Mouse (Mus musculus) 416B (cell line): ENCODE measurements around the gene Tmem236.

Experiments used
- DNase-seq: peaks from one replicate; pipeline ENCODE4 v3.0.0; 2011; ENCODE audit warnings: low read depth

Tmem236 gene

DNA sequence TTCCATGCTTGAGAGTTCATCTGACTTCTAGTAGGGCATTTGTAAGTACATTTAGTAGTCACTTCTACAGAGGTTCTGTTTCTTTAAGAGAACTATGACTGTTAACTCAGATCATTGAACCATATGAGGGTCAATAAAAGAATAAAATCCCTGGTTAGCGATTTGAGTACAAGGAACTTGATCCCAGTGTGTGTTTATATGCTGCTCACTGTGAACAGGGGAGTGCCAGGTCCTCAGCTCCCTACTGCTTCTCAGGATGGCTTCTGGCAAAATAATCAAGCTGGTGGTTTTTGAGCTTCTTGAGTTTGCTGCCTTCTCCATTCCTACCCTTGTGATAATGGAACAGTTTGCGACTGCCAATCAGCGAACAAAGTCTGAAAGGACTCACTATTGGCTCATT, at the start of gene Tmem236:
Gene Tmem236, plus strand, starts transcription at position 190 of the 400 bp plus-strand sequence.
- no peak for DNase-seq

DNA sequence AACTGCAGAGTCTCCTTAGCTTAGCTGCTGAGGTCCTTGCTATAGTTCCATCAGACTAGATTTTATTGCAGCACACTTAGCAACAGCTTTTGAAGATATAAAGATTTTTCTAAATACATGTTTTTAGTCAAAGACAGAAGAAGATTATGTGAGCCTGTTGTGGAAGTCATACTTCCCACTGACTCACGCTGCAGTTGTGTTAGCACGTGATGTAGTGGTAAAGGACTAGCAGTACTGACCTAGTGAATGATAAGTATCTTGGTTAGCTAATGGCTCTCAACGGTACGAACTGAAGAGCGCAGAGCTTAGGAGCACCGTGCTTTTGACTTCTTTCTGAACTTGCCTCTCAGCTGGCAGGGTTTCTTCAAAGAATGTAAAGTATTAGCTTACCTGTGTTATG, 47.9 kb upstream of the Tmem236 start:
- DNase-seq, result peak; percentile 69

DNA sequence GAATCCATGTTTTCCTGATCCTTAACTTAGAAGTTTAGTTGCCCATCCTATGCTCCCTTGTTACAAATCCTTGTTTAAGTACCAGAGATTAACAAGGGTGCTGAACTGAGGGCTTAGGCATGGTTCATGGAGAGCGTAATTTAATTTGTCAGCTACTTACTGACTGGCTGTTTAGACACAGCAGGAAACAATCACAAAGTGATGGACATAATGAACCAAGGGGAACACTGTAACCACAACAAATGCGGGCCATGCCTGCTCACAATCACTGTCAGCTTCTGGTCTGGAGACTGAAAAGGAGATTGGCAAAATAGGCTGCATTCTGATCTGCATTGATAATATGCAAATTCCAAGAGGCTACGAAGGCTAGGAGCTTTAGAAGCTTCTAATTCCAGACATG, 46.7 kb upstream of the Tmem236 start:
- DNase-seq, result no peak

DNA sequence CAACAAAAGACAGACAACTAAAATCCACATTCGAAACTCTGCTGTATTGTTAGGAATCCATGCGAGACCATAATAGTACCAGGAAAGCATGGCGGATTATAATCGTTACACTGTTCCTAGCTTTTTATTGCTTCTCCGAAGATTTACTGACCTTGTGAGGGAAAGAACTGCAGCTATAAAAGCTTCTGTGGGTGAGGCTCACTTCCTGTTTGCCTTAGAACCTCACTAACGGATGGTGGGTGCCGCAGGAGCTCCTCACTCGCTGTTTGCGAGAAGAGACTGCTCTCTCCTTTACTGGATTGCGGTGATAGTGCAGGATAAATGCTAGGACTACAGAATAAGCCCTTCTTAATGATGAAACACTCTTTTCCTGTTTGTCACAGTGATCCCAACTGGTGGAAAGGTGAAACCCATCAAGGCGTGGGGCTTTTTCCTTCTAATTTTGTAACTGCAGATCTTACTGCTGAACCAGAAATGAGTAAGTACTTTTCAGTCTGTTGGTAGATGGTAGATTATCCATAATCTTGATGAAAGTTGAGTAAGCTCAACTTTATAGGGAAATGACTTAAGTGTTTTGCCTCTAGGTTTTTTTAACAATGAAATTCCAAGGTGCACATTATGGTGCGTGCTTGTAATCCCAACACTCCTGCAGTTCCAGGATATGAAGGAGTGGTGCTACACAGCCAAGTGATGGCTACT, 43.5 kb upstream of the Tmem236 start:
- peak; percentile 84 for DNase-seq

- DNase-seq, result no peak
Measured at GRCm38 (mm10) chr2:14132468-14133326, 41.6 kb upstream of the Tmem236 start.

DNA sequence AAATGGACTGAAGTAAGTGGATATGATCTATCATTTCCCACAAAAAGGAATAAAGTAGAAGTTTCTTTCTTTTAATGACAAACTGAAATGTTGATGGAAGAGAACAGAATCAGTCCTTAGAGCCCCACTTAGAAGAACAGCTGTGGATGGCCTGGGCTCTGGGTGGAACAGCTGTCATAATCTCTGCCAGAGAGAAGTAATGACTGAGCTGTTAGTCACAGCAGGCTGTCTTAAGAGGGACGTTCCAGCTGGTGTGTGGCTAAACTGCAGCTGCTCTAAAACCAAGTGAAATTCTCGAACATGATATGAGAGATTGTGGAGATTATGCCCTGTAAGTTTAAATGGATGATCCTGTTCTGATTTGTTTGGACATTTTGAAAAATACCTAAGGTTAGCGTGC, 37.4 kb upstream of the Tmem236 start:
- DNase-seq, result peak; percentile 69

- no peak for DNase-seq
Measured at GRCm38 (mm10) chr2:14139590-14139989, 34.7 kb upstream of the Tmem236 start.

- DNase-seq, result no peak
Measured at GRCm38 (mm10) chr2:14140044-14140443, 34.3 kb upstream of the Tmem236 start.

GRCm38 (mm10) chr2:14145311-14145710, 29.0 kb upstream of the Tmem236 start:
- no peak for DNase-seq

DNA sequence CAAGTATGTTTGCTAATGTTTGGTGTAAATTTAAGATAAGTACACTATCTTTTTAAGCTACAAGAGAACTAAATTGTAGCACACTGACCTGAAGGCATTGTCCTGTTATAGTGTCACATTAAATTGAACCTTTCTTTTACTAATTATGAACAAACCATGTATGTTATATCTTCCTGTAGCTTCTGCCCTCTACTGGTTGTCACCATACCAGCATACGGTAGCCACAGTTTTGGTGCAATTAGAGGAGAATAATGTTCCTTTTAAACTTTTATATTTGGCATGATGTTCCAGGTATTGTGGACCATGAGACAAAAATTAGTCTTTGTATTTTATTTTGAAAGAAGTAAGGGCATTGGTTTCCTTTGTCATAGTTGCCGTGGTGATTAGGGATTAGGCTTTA, 27.4 kb upstream of the Tmem236 start:
- peak; percentile 57 for DNase-seq

GRCm38 (mm10) chr2:14150829-14151228, 23.5 kb upstream of the Tmem236 start:
- DNase-seq, result peak; percentile 57

DNA sequence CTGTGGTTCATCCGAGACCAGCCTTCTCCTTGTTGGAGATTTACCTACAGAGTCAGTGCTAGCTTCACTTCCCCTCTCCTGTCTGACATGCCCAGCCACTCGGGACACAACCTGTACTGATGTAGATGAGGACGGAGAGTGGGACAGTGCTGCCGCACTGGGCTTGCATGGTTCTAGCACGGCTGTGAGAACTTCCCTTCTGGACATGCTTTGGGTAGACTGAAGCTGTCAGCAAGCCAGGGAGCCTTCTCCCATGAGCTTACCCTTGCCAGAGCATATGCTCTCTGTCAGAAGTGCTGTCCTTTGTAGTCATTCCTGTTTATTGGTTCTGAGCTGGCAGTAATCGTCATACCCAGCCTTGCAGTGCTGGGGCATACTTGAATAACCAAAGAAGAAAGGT, 22.5 kb upstream of the Tmem236 start:
- DNase-seq, result no peak

GRCm38 (mm10) chr2:14159047-14159446, 15.3 kb upstream of the Tmem236 start:
- no peak for DNase-seq

GRCm38 (mm10) chr2:14159756-14160155, 14.6 kb upstream of the Tmem236 start:
- DNase-seq, result peak; percentile 56

- DNase-seq, result peak; percentile 91
Measured at GRCm38 (mm10) chr2:14164459-14165030, 9.8 kb upstream of the Tmem236 start.

- DNase-seq, result no peak
Measured at GRCm38 (mm10) chr2:14165066-14165465, 9.3 kb upstream of the Tmem236 start.

GRCm38 (mm10) chr2:14165618-14166344, 8.5 kb upstream of the Tmem236 start:
- DNase-seq, result peak; percentile 97

DNA sequence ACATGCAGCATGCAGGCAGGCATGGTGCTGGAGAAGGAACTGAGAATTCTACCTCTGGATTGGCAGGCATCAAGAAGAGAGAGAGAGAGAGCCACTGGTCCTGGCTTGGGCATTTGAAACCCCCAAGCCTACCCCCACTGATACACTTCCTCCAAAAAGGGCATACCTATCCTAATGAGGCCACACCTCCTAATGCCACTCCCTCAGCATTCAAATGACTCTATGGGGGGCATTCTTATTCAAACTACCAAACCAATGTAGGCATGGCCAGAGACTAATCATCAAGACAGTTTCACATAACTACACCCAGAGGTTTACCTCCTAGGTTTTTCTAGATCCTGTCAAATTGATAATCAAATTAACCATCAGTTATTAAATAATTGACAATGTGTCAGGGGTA, 6.6 kb upstream of the Tmem236 start:
- DNase-seq, result no peak

GRCm38 (mm10) chr2:14176460-14177193, 2.3 kb downstream of the Tmem236 start:
- DNase-seq, result no peak

GRCm38 (mm10) chr2:14184375-14184774, 10.1 kb downstream of the Tmem236 start:
- peak; percentile 29 for DNase-seq

DNA sequence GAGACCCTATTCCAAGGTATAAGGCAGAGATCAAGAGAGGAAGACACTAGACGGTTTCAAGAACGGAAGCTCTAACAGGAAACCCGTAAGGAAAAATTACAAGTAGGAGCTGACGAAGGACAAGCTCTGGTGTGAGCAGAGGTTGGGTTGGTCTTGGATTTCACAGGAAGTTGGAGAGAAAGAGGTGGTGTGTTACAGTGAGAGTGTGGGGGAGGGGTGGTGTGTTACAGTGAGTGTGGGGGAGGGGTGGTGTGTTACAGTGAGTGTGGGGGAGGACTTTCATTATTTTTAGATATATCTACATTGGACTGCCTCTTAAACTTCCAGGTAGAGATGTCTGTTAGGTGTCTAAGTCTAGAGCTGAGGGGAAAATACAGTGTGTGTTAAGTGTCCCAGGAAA, 16.4 kb downstream of the Tmem236 start:
- no peak for DNase-seq

DNA sequence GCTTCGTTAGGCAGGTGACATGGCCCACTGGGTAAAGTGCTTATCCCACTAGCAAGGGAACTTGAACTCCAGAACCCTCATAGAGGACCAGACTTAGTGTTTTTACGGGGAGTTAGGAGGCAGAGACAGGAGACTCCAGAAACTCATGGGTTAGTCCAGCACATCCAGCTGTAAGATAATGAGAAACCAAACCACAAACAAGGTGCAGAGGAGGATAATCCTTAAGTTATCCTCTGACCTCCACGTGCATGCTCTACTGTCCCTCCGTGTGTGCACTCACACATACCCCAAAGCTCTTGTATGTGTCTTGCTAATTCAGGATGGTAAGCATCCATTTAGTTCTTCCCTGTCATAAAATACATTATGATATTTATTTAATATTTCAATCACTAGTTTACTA, 17.3 kb downstream of the Tmem236 start:
- no peak for DNase-seq
